Mouse (Mus musculus): ENCODE data around the gene P3h4. TPM values are rescaled to one million over a fixed set of nuclear protein-coding genes. Genes with fewer than 3 reads are reported as not detected.
"Not testable (repeated sequence)": the region's sequence is repeated elsewhere in the genome, so short reads cannot be mapped to it uniquely, and the experiment has no call there.

P3h4 gene
- polyA plus RNA-seq, 1 experiment from 2014 or later: 40.2 TPM

- Histone ChIP-seq H3K27me3 (ENCODE audit: control insufficient read depth, insufficient read depth, low read length) (no peaks in the 10 kb centered on the region), H3K4me2 (ENCODE audit: low read depth, severe bottlenecking) (no peak overlapping the region), H3K4me3 (ENCODE audit: low read depth, low read length) (no peak overlapping the region), H3K9ac (ENCODE audit: low read length) (no peak overlapping the region), H3K9me3 (ENCODE audit: control insufficient read depth, low read length) (no peaks in the 10 kb centered on the region), H3K4me1 (ENCODE audit: control insufficient read depth, insufficient read depth, low read length) (no peaks in the 10 kb centered on the region), H3K36me3 (ENCODE audit: control insufficient read depth, insufficient read depth, low read length) (peaks cover 9% of the 10 kb centered on the region; the same call in 1 of the 2 replicates), H3K27ac (replicated peaks; ENCODE audit: low read depth, low read length) (no peak overlapping the region)
- DNase-seq (ENCODE audit: low spot score) (no peak), ATAC-seq (ENCODE audit: insufficient number of reproducible peaks, low FRiP score, low TSS enrichment, low read depth) (no peak)
- WGBS: 65% methylated on average over 7 of the region's 8 CpGs
Observed at GRCm38 (mm10) chr11:100371981-100372558, 42.6 kb downstream of the P3h4 start.

GRCm38 (mm10) chr11:100369822-100370221, 44.8 kb downstream of the P3h4 start:
- Histone ChIP-seq H3K4me3 (ENCODE audit: low read depth, low read length) (no peak overlapping the region), H3K4me1 (ENCODE audit: control insufficient read depth, insufficient read depth, low read length) (no peaks in the 10 kb centered on the region), H3K27me3 (ENCODE audit: control insufficient read depth, insufficient read depth, low read length) (no peaks in the 10 kb centered on the region), H3K4me2 (ENCODE audit: low read depth, severe bottlenecking) (no peak overlapping the region), H3K9ac (ENCODE audit: low read length) (no peak overlapping the region), H3K27ac (replicated peaks; ENCODE audit: low read depth, low read length) (no peak overlapping the region), H3K36me3 (ENCODE audit: control insufficient read depth, insufficient read depth, low read length) (peaks cover 5% of the 10 kb centered on the region; the same call in 1 of the 2 replicates), H3K9me3 (ENCODE audit: control insufficient read depth, low read length) (no peaks in the 10 kb centered on the region)
- 71% methylated on average over 8 of the region's 8 CpGs for WGBS
- ATAC-seq (ENCODE audit: insufficient number of reproducible peaks, low FRiP score, low TSS enrichment, low read depth) (no peak), DNase-seq (ENCODE audit: low spot score) (no peak)

GRCm38 (mm10) chr11:100369145-100369544, 45.5 kb downstream of the P3h4 start:
- WGBS: 62% methylated on average over 7 of the region's 7 CpGs
- H3K4me1 ChIP-seq (ENCODE audit: control insufficient read depth, insufficient read depth, low read length): no peaks in the 10 kb centered on the region
- H3K9ac ChIP-seq (ENCODE audit: low read length): no peak overlapping the region
- H3K27ac ChIP-seq (replicated peaks; ENCODE audit: low read depth, low read length): no peak overlapping the region
- H3K4me2 ChIP-seq (ENCODE audit: low read depth, severe bottlenecking): no peak overlapping the region
- no peak overlapping the region for H3K4me3 ChIP-seq (ENCODE audit: low read depth, low read length)
- no peak for DNase-seq (ENCODE audit: low spot score)
- H3K9me3 ChIP-seq (ENCODE audit: control insufficient read depth, low read length): no peaks in the 10 kb centered on the region
- ATAC-seq (ENCODE audit: insufficient number of reproducible peaks, low FRiP score, low TSS enrichment, low read depth): no peak
- H3K36me3 ChIP-seq (ENCODE audit: control insufficient read depth, insufficient read depth, low read length): peaks cover 3% of the 10 kb centered on the region; the same call in 1 of the 2 replicates
- H3K27me3 ChIP-seq (ENCODE audit: control insufficient read depth, insufficient read depth, low read length): no peaks in the 10 kb centered on the region

GRCm38 (mm10) chr11:100362979-100363562, 51.6 kb downstream of the P3h4 start:
- WGBS: 25% methylated on average over 12 of the region's 12 CpGs
- no peak overlapping the region; the same call in 1 of the 2 replicates for H3K9ac ChIP-seq (ENCODE audit: low read length)
- no peak overlapping the region for H3K4me2 ChIP-seq (ENCODE audit: low read depth, severe bottlenecking)
- H3K27ac ChIP-seq (replicated peaks; ENCODE audit: low read depth, low read length): no peak overlapping the region
- ATAC-seq (ENCODE audit: insufficient number of reproducible peaks, low FRiP score, low TSS enrichment, low read depth): peak; percentile 64; the same call in 1 of the 2 replicates
- no peaks in the 10 kb centered on the region for H3K9me3 ChIP-seq (ENCODE audit: control insufficient read depth, low read length)
- H3K27me3 ChIP-seq (ENCODE audit: control insufficient read depth, insufficient read depth, low read length): peaks cover 15% of the 10 kb centered on the region
- H3K4me3 ChIP-seq (ENCODE audit: low read depth, low read length): no peak overlapping the region
- H3K4me1 ChIP-seq (ENCODE audit: control insufficient read depth, insufficient read depth, low read length): no peaks in the 10 kb centered on the region
- DNase-seq (ENCODE audit: low spot score): peak; percentile 83
- no peaks in the 10 kb centered on the region for H3K36me3 ChIP-seq (ENCODE audit: control insufficient read depth, insufficient read depth, low read length)

GRCm38 (mm10) chr11:100362209-100362978, 52.2 kb downstream of the P3h4 start:
- no peak overlapping the region for H3K4me3 ChIP-seq (ENCODE audit: low read depth, low read length)
- H3K27me3 ChIP-seq (ENCODE audit: control insufficient read depth, insufficient read depth, low read length): peaks cover 17% of the 10 kb centered on the region
- DNase-seq (ENCODE audit: low spot score): peak; percentile 90
- no peak overlapping the region for H3K4me2 ChIP-seq (ENCODE audit: low read depth, severe bottlenecking)
- no peaks in the 10 kb centered on the region for H3K9me3 ChIP-seq (ENCODE audit: control insufficient read depth, low read length)
- no peak overlapping the region for H3K9ac ChIP-seq (ENCODE audit: low read length)
- peak; percentile 58; the same call in 1 of the 2 replicates for ATAC-seq (ENCODE audit: insufficient number of reproducible peaks, low FRiP score, low TSS enrichment, low read depth)
- no peaks in the 10 kb centered on the region for H3K4me1 ChIP-seq (ENCODE audit: control insufficient read depth, insufficient read depth, low read length)
- H3K36me3 ChIP-seq (ENCODE audit: control insufficient read depth, insufficient read depth, low read length): no peaks in the 10 kb centered on the region
- WGBS: 16% methylated on average over 8 of the region's 8 CpGs
- H3K27ac ChIP-seq (replicated peaks; ENCODE audit: low read depth, low read length): no peak overlapping the region

- ATAC-seq (ENCODE audit: insufficient number of reproducible peaks, low FRiP score, low TSS enrichment, low read depth); H3K9me3 ChIP-seq (ENCODE audit: control insufficient read depth, low read length); H3K4me3 ChIP-seq (ENCODE audit: low read depth, low read length); H3K9ac ChIP-seq (ENCODE audit: low read length); H3K4me1 ChIP-seq (ENCODE audit: control insufficient read depth, insufficient read depth, low read length); H3K4me2 ChIP-seq (ENCODE audit: low read depth, severe bottlenecking); H3K27ac ChIP-seq (replicated peaks; ENCODE audit: low read depth, low read length); H3K36me3 ChIP-seq (ENCODE audit: control insufficient read depth, insufficient read depth, low read length); DNase-seq (ENCODE audit: low spot score): not testable (repeated sequence)
- H3K27me3 ChIP-seq (ENCODE audit: control insufficient read depth, insufficient read depth, low read length): peaks cover 26% of the 10 kb centered on the region
- WGBS: no CpG with 5 or more reads among the region's 13 CpGs
Observed at GRCm38 (mm10) chr11:100361059-100361458, 53.6 kb downstream of the P3h4 start.

- Histone ChIP-seq H3K9me3 (ENCODE audit: control insufficient read depth, low read length) (no peaks in the 10 kb centered on the region), H3K4me3 (ENCODE audit: low read depth, low read length) (no peak overlapping the region), H3K4me1 (ENCODE audit: control insufficient read depth, insufficient read depth, low read length) (peaks cover 1% of the 10 kb centered on the region), H3K4me2 (ENCODE audit: low read depth, severe bottlenecking) (no peak overlapping the region), H3K27me3 (ENCODE audit: control insufficient read depth, insufficient read depth, low read length) (peaks cover 35% of the 10 kb centered on the region), H3K9ac (ENCODE audit: low read length) (no peak overlapping the region), H3K36me3 (ENCODE audit: control insufficient read depth, insufficient read depth, low read length) (no peaks in the 10 kb centered on the region), H3K27ac (replicated peaks; ENCODE audit: low read depth, low read length) (no peak overlapping the region)
- no peak for DNase-seq (ENCODE audit: low spot score)
- ATAC-seq (ENCODE audit: insufficient number of reproducible peaks, low FRiP score, low TSS enrichment, low read depth): no peak
- 81% methylated on average over 6 of the region's 6 CpGs for WGBS
Observed at GRCm38 (mm10) chr11:100360175-100360574, 54.5 kb downstream of the P3h4 start.

All from limb, embryonic 11.5 days (tissue).